Mouse (Mus musculus): ENCODE results near the gene Gm6812. TPM values are rescaled to one million over a fixed set of nuclear protein-coding genes. Genes with fewer than 3 reads are reported as not detected.

Gm6812 gene
- not detected in 2 replicates for polyA plus RNA-seq (2012)

DNA sequence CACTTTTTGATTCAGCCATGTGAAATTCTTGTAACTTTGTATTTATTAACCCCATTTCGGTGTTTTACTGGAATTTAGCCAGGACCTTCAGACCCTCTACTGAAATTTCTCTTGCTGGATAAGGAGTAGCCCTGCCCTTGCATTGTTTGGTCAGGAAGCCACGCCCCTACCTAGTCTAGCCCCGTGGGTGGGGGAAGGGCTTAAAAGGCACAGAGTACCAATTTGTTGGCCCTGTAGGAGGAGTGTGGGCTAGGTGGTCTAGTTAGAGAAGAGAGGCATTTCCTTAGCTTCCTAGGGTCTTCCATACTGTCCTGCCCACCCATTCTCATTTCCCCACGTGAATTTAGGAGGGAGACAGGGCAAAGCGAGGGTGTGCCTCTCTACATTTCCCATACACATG is at the start of gene Gm6812:
Gm6812 (minus strand) TSS at position 101 of the 400 bp plus-strand sequence.

Other genes starting within 250 kb of the Gm6812 start
- 12.5 and 26.0 TPM in 2 replicates for gene Fmr1, start 214.5 kb downstream of the Gm6812 start, polyA plus RNA-seq (2012)
- gene Fmr1nb, start 131.2 kb downstream of the Gm6812 start, polyA plus RNA-seq (2012) = not detected in 2 replicates
- gene Gm14698, start 72.0 kb downstream of the Gm6812 start, polyA plus RNA-seq (2012) = 0.85 and 1.0 TPM in 2 replicates